Mouse (Mus musculus): Measurements from ENCODE around the gene Pip5k1c. TPM values are rescaled to one million over a fixed set of nuclear protein-coding genes. Genes with fewer than 3 reads are reported as not detected.
A peak's percentile ranks its signal among the peaks of the same experiment; 100 is the strongest.

The Pip5k1c gene
- polyA plus RNA-seq, 1 experiment from 2014 or later, result 78.5 TPM

DNA sequence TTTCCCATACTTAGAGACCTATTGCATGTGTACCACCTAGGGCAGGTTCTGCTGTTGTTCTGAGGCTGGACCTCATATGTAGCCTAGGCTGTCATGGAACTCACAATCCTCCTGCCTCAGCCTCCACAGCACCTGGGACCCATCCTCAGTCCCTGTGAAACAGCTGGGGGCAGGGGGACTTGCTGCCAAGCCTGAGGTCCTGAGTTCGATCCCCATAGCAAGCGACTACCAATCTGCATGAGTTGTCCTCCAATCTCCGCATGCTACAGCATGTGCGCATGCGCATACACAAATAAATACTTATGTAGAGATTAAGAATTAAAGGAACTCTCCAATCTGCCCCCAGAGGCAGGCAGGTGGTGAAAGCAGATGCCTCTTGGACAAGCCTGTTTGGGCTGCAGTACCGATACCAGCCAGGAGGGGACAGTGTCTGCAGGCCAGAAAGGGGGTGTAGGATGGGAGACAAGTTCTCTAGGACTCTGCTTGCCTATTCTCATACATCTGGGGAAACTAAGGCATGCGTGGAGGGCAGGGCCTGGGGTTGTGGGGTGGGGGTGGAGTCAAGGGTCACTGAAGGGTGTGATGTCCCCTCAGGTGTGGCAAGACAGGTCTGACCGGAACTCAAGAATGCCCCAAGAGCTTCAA lies 5.1 kb upstream of the Pip5k1c start:
- DNase-seq (ENCODE audit: low spot score), result peak; percentile 62
- Histone ChIP-seq H3K4me3 (no peak overlapping the region), H3K9me3 (no peaks in the 10 kb centered on the region), H3K4me1 (replicated peaks) (peaks cover 39% of the 10 kb centered on the region), H3K36me3 (no peaks in the 10 kb centered on the region), H3K27me3 (ENCODE audit: insufficient read depth, poor library complexity, severe bottlenecking) (peaks cover 80% of the 10 kb centered on the region), H3K27ac (no peak overlapping the region)
- 59% methylated on average over 8 of the region's 8 CpGs for WGBS

DNA sequence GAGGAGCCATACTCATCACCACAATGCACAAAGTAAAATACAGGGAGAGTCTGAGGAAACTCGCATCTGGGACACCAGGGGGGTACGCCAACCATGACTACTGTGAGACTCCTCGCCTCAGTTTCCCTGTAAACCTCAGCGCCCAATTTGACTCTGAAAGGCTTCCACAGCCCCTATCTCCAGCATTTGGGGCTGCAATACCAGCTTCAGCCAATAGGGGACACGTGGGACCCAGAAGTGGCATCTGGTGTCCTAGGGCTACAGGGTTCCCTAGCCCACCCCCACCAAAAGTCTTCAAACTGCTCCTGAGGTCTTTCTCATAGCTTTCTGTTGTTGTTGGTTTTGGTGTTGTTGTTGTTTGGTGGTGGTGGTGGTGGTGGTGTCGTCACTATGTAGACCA lies 4.2 kb upstream of the Pip5k1c start:
- WGBS, result 29% methylated on average over 6 of the region's 6 CpGs
- Histone ChIP-seq H3K27me3 (ENCODE audit: insufficient read depth, poor library complexity, severe bottlenecking) (peaks cover 70% of the 10 kb centered on the region), H3K4me1 (replicated peaks) (peaks cover 44% of the 10 kb centered on the region)

DNA sequence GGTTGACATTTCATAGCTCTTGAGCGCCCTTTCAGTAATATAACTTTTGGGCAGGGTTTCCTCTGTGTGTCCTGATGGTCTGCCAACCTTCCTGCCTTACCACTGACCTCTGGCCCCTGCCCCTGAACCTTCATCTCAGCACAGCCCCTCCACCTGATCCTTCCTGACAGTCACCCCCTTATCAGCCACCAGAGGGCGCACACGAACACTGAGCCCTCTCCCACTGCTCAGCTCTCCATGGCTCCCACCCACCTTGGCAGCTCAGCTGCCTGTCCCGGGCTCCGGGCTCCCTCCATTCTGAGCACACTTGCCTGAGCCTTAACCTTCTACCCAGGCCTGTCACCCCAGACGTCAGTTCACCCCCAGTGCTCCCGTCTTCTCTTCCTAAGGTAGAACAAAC lies 3.5 kb upstream of the Pip5k1c start:
- 5% methylated on average over 7 of the region's 7 CpGs for WGBS
- peak; percentile 60 for DNase-seq (ENCODE audit: low spot score)
- H3K36me3 ChIP-seq, result no peaks in the 10 kb centered on the region
- H3K9me3 ChIP-seq, result no peaks in the 10 kb centered on the region
- H3K27me3 ChIP-seq (ENCODE audit: insufficient read depth, poor library complexity, severe bottlenecking), result peaks cover 63% of the 10 kb centered on the region
- H3K4me1 ChIP-seq (replicated peaks), result peaks cover 48% of the 10 kb centered on the region
- H3K27ac ChIP-seq, result no peak overlapping the region
- H3K4me3 ChIP-seq, result no peak overlapping the region

More for the DNA sequence above, 4.2 kb upstream of the Pip5k1c start:
- peak; percentile 55 for DNase-seq (ENCODE audit: low spot score)
- Histone ChIP-seq H3K27ac (no peak overlapping the region), H3K4me3 (0 out of 2 replicates have a peak overlapping the region, but pooled peaks have one; percentile 11), H3K9me3 (no peaks in the 10 kb centered on the region), H3K36me3 (no peaks in the 10 kb centered on the region)

DNA sequence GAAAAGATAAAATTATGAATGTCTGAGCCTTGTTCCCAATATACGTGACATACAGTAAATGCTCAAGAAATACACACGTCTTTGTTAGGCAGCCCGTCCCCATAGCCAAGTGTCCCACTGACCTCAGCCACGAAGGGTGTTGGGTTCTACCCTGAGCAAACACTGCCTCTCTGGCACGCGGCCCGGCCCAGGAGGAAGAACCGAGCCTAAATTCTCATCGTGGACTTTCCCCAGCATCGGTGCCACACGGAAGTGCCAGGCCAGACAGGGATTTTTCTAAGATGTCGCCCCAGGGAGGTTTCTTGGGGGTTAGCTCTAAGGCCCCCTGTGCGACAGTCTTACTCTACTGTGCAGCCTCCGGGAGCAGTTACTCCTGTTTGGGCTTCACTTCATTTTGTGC lies 3.0 kb upstream of the Pip5k1c start:
- Histone ChIP-seq H3K4me1 (replicated peaks) (peaks cover 48% of the 10 kb centered on the region), H3K27me3 (ENCODE audit: insufficient read depth, poor library complexity, severe bottlenecking) (peaks cover 58% of the 10 kb centered on the region), H3K36me3 (no peaks in the 10 kb centered on the region), H3K4me3 (no peak overlapping the region), H3K27ac (no peak overlapping the region), H3K9me3 (no peaks in the 10 kb centered on the region)
- WGBS, result 62% methylated on average over 14 of the region's 14 CpGs
- DNase-seq (ENCODE audit: low spot score), result no peak

DNA sequence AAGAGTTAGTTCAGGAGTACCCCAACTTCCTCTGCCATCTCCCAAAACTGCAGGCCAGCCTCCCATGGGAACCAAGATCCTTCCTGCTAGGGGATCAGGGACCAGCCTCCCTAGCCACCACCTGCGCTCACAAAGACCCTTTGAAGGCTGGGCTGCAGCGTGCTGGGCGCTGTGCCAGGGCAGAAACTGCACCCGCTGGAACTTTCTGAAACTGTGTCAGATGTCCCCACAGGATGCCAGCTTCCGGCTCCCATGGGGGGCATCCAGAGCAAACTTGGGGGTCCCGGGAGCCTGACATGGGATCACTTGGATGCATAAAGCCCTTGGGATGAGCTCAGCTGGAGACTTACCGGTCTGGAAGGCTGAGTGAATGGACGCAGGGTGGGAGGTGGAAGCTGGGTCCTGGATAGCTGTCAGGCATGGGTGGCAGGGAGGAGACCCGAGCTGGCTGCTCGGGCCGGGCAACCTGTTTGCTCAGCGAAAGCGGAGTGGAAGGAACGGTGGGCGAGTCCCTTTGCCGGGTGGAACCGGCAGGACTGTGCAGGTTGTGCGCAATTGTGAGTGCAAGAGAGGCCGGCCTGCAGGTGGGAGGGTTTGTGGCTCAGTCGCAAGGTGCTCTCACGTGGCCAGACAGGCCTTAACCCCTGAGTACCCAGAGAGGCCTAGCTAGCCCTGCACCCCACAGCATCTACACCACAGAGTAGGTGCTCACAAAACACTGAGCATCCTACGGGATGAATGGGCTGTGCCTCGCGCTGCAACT lies 1.9 kb upstream of the Pip5k1c start:
- no peak for DNase-seq (ENCODE audit: low spot score)
- no peaks in the 10 kb centered on the region for H3K9me3 ChIP-seq
- peaks cover 50% of the 10 kb centered on the region for H3K27me3 ChIP-seq (ENCODE audit: insufficient read depth, poor library complexity, severe bottlenecking)
- 0 out of 2 replicates have a peak, but pooled peaks cover 8% of the 10 kb centered on the region for H3K36me3 ChIP-seq
- H3K4me1 ChIP-seq (replicated peaks), result peaks cover 40% of the 10 kb centered on the region
- peak overlapping the region; percentile 16; the same call in 1 of the 2 replicates for H3K4me3 ChIP-seq
- no peak overlapping the region; the same call in 1 of the 2 replicates for H3K27ac ChIP-seq
- 17% methylated on average over 24 of the region's 24 CpGs for WGBS

DNA sequence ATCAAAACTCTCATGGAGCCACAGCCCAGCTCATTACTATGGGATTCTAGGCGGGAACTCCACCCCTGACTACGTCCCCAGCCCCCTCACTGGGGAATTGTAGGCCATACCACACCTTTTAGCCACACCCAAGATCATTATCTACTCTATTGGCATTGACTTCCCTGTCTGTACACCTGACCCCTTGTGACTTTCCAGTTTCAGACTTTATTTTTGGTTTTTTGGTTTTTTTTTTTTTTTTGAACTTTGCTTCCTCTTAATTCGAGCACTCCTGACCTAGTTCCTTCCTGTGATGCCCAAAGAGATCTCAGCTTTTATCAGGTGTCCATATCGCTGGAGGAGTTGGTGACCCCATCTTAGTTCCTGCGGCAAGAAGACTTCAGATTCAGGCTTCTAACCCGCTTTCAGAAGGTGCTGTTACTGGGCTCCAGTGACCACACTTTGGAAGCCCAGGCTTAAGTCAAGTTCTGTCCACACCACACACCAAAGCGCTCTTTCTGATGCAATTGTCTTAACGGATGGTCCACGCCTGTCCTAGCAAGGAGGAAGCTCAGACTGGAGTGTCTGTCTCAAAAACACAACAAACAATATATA lies 1.2 kb upstream of the Pip5k1c start, which contains the start of gene Tjp3:
Gene Tjp3, minus strand, starts transcription at position 71 of the 594 bp plus-strand sequence.
- H3K4me3 ChIP-seq, result peak within 1 kb of the TSS; percentile 84
- peak within 1 kb of the TSS; percentile 95 for H3K27ac ChIP-seq

DNA sequence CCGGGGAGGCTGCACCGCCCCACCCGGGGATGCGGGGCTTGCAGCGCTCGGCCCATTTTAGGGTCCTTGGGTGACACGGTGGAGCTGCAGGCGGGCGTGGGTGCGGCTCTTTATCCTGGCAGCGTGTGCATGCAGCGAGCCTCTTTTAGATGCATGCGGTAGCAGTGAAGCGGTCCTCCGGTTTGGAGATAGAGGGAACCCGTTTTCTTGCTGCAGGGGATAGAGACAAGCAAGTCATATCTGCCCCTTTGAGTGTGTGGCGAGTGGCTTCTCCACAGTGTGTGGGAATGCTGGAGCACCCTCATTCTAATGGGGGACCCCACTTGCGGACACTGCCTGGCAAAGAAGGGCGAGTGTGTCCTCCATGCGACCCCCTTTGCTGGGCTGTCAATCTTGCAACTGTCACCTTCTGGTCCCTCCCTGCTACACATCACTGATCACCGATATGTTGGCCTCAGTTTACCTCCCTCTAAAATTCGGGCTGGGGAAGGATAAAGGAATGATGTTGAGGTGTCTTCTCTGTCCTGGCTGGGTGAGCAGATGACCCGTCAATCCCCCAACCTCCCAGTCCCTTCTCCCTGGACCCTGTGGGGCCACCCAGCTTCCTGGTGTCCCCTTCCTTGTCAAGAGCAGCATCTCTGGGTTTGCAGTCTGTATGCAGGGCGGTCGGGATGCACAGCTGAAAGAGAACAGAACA lies 719 bp downstream of the Pip5k1c start:
- Histone ChIP-seq H3K36me3 (peaks cover 18% of the 10 kb centered on the region), H3K4me3 (peak overlapping the region; percentile 84), H3K27ac (peak overlapping the region; percentile 95), H3K9me3 (no peaks in the 10 kb centered on the region), H3K4me1 (replicated peaks) (peaks cover 45% of the 10 kb centered on the region), H3K27me3 (ENCODE audit: insufficient read depth, poor library complexity, severe bottlenecking) (peaks cover 35% of the 10 kb centered on the region)
- DNase-seq (ENCODE audit: low spot score), result no peak
- WGBS, result 4% methylated on average over 25 of the region's 25 CpGs

More for the DNA sequence above, 1.2 kb upstream of the Pip5k1c start, which contains the start of gene Tjp3:
- DNase-seq (ENCODE audit: low spot score), result no peak
- WGBS, result 75% methylated on average over 9 of the region's 9 CpGs
- Histone ChIP-seq H3K9me3 (no peaks in the 10 kb centered on the region), H3K4me1 (replicated peaks) (peaks cover 36% of the 10 kb centered on the region), H3K27me3 (ENCODE audit: insufficient read depth, poor library complexity, severe bottlenecking) (peaks cover 48% of the 10 kb centered on the region), H3K36me3 (0 out of 2 replicates have a peak, but pooled peaks cover 12% of the 10 kb centered on the region)

DNA sequence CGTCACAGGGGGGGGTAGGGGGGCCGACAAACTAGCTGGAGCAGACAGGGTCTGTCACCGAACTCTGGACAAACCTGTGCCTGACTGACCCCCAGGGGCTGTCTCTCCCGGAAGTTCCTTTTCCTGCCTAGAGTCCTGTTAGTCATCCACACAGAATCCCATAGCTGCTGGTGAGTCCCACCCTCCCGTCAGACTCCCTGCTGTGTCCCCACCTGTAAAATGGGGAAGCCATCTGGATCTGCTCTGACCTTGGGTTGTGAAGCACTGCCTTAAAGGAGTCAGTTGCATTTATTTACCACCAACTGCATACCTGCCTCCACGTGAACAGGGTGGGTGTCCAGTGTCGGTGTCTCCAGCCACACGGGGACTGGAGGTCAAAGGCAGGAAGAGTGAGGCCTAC lies 1.7 kb downstream of the Pip5k1c start:
- Histone ChIP-seq H3K4me3 (peak overlapping the region; percentile 84), H3K4me1 (replicated peaks) (peaks cover 50% of the 10 kb centered on the region), H3K9me3 (no peaks in the 10 kb centered on the region), H3K27ac (peak overlapping the region; percentile 0; the same call in 1 of the 2 replicates), H3K36me3 (peaks cover 20% of the 10 kb centered on the region), H3K27me3 (ENCODE audit: insufficient read depth, poor library complexity, severe bottlenecking) (peaks cover 29% of the 10 kb centered on the region)
- WGBS, result 58% methylated on average over 8 of the region's 8 CpGs
- no peak for DNase-seq (ENCODE audit: low spot score)

DNA sequence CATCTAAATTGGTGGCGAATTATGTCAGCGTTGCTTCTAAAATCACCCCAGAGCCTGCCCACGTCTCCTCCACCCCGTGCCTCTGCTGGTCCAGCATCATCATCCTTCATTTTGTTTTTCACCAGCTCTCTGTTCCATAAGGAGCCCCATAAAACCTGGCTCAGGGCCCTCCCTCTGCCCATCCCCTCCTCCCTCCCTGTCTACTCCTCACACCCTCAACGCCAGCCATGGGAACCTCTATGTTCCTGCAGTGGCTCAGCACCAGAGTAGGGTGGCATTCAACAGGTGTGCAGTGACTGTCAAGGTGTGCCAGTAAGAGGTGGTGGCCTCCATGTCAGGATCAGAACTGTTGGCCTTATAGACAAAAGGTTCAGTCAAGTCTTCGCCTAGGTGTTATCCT lies 2.4 kb downstream of the Pip5k1c start:
- Histone ChIP-seq H3K27me3 (ENCODE audit: insufficient read depth, poor library complexity, severe bottlenecking) (peaks cover 21% of the 10 kb centered on the region), H3K4me1 (replicated peaks) (peaks cover 57% of the 10 kb centered on the region), H3K9me3 (no peaks in the 10 kb centered on the region), H3K27ac (no peak overlapping the region), H3K4me3 (no peak overlapping the region), H3K36me3 (peaks cover 20% of the 10 kb centered on the region)
- DNase-seq (ENCODE audit: low spot score), result no peak
- WGBS, result 96% methylated on average over 6 of the region's 6 CpGs

DNA sequence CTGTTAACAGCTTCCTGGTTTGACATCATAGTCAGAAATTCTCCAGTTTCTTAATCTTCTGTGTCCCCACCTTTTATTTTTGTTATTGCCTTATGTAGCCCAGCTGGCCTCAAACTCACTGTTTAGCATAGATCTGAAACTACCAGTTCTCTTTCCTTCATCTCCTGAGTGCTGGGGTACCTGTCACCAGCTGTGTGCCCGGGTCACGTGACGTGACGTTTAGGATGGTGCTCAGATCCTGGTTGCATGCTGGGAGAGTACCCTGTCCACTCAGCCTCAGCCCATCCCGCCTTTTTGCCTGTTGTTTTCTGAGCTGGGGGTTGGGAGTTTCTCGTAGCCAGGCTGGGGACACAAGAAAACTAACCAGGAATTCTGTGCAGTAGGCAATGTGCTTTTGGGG lies 4.5 kb downstream of the Pip5k1c start:
- Histone ChIP-seq H3K9me3 (no peaks in the 10 kb centered on the region), H3K27me3 (ENCODE audit: insufficient read depth, poor library complexity, severe bottlenecking) (peaks cover under 1% of the 10 kb centered on the region; the same call in 1 of the 2 replicates), H3K36me3 (peaks cover 20% of the 10 kb centered on the region), H3K4me3 (no peak overlapping the region; the same call in 1 of the 2 replicates), H3K27ac (peak overlapping the region; percentile 60), H3K4me1 (replicated peaks) (peaks cover 69% of the 10 kb centered on the region)
- DNase-seq (ENCODE audit: low spot score), result no peak
- 72% methylated on average over 6 of the region's 6 CpGs for WGBS

DNA sequence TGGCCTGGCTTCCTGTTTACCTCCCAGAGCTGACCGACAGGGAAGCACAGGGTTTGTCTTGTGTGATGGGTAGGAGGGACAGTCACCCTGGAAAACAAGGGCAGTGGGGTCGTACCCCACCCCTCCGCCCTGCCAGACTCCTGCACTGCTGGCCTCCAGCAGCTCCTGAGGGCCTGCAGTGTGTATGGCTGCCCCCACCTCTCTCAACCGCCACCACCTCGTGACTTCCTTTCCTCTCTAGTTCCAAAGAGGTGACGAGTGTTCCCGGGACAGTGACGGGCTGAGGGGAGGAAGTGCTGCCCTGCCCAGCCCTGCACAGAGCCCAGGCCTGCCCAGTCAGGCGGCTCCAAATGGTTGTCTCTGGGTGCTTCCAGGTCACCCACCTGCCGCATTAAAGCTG lies 5.1 kb downstream of the Pip5k1c start:
- no peak for DNase-seq (ENCODE audit: low spot score)
- WGBS, result 62% methylated on average over 10 of the region's 10 CpGs
- H3K9me3 ChIP-seq, result no peaks in the 10 kb centered on the region
- peaks cover 24% of the 10 kb centered on the region for H3K36me3 ChIP-seq
- peaks cover 74% of the 10 kb centered on the region for H3K4me1 ChIP-seq (replicated peaks)
- H3K4me3 ChIP-seq, result no peak overlapping the region; the same call in 1 of the 2 replicates
- H3K27me3 ChIP-seq (ENCODE audit: insufficient read depth, poor library complexity, severe bottlenecking), result no peaks in the 10 kb centered on the region
- H3K27ac ChIP-seq, result peak overlapping the region; percentile 60

DNA sequence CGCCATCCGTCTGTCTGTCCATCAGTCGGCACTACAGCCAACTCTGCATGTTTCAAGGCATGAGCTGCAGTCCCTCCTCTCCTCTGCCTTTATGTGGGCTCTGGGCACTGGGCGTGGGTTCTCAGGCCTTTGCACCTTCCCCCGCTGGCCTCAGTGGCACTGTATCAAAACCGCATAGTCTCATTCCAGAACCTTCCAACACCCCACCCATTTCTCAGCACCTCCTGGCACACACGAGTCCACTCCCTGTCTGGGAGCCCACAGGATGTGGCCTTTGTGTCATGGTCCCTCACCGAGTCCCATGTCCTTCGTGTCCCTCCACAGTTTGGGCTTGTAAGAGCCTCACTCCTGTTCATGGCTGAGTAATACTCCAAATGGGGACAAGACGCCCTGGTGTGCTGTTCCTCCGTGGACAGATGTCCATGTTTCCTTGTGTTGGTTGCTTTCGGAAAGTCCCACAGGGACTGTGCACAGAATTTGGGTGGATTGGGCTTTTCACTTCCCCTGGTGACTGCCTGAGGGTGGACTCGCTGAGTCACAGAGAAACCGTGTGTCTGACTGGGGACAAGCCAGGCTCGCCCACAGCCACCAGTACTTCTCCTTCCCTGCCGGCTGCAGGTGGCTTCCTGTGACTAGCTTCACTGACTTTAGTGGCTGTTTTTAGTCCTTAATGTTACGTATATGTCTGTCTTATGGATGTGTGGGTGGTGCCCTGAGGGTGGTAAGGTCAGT lies 5.8 kb downstream of the Pip5k1c start:
- Histone ChIP-seq H3K9me3 (no peaks in the 10 kb centered on the region), H3K27ac (0 out of 2 replicates have a peak overlapping the region, but pooled peaks have one; percentile 26), H3K27me3 (ENCODE audit: insufficient read depth, poor library complexity, severe bottlenecking) (no peaks in the 10 kb centered on the region), H3K36me3 (peaks cover 31% of the 10 kb centered on the region), H3K4me1 (replicated peaks) (peaks cover 78% of the 10 kb centered on the region), H3K4me3 (no peak overlapping the region)
- no peak for DNase-seq (ENCODE audit: low spot score)
- 93% methylated on average over 17 of the region's 17 CpGs for WGBS
